Mouse (Mus musculus) hindbrain, embryonic 16.5 days (tissue): ENCODE data around the gene Vasp. TPM values are rescaled to one million over a fixed set of nuclear protein-coding genes. Genes with fewer than 3 reads are reported as not detected.

Source experiments
- ATAC-seq: fragments of 200-750 bp; cut with Nextera tagmentation; 2 replicates; pipeline ENCODE4 v1.8.0; 2017; ENCODE audit warnings: moderate TSS enrichment, moderate library complexity
- H3K27ac ChIP-seq: fragments of 300-500 bp; sonication (generic); 2 replicates; pipeline ENCODE4 v1.5.1; 2014; ENCODE audit warnings: low read depth, mild to moderate bottlenecking, control low read depth, low read length, moderate library complexity
- H3K27me3 ChIP-seq: fragments of 300-500 bp; sonication (generic); replicated peaks from 2 replicates; pipeline ENCODE4 v1.6.1; 2014; ENCODE audit warnings: low read length; ENCODE audit not compliant: control insufficient read depth, insufficient read depth
- H3K36me3 ChIP-seq: fragments of 300-500 bp; sonication (generic); 2 replicates; pipeline ENCODE4 v1.6.1; 2014; ENCODE audit warnings: mild to moderate bottlenecking, low read length, moderate library complexity, mixed read lengths; ENCODE audit not compliant: control insufficient read depth, insufficient read depth
- H3K4me1 ChIP-seq: fragments of 300-500 bp; sonication (generic); 2 replicates; pipeline ENCODE4 v1.6.1; 2014; ENCODE audit warnings: low read depth, low read length; ENCODE audit not compliant: control insufficient read depth, insufficient read depth
- H3K4me2 ChIP-seq: fragments of 300-500 bp; sonication (generic); 2 replicates; pipeline ENCODE4 v1.6.1; 2014; ENCODE audit warnings: mild to moderate bottlenecking, low read length, control low read depth, moderate library complexity
- H3K4me3 ChIP-seq: fragments of 300-500 bp; sonication (generic); 2 replicates; pipeline ENCODE4 v1.5.1; 2014; ENCODE audit warnings: mild to moderate bottlenecking, low read length, control low read depth, moderate library complexity
- H3K9ac ChIP-seq: fragments of 300-500 bp; sonication (generic); 2 replicates; pipeline ENCODE4 v1.6.1; 2014; ENCODE audit warnings: low read depth, mild to moderate bottlenecking, control low read depth, low read length, moderate library complexity
- H3K9me3 ChIP-seq: fragments of 300-500 bp; sonication (generic); 2 replicates; pipeline ENCODE4 v1.6.1; 2014; ENCODE audit warnings: mild to moderate bottlenecking, low read length, moderate library complexity; ENCODE audit not compliant: control insufficient read depth
- WGBS: fragments of 180-500 bp; shearing (Covaris S2); extraction: QIAGEN DNeasy Blood & Tissue Kit; methylation state at CpG from one replicate; pipeline ENCODE4 v1.1.7; 2014; 5-methylcytosine and 5-hydroxymethylcytosine counted together
- polyA plus RNA-seq: library from polyadenylated mRNA; unstranded; fragments of >200 nt; fragmentation: Nextera tagmentation; extraction: Ambion mirVana; gene quantifications from 2 replicates; pipeline ENCODE4 v1.2.1, GENCODE M21; 2015

The Vasp gene
- polyA plus RNA-seq, 1 experiment from 2014 or later, result 39.9 TPM

DNA sequence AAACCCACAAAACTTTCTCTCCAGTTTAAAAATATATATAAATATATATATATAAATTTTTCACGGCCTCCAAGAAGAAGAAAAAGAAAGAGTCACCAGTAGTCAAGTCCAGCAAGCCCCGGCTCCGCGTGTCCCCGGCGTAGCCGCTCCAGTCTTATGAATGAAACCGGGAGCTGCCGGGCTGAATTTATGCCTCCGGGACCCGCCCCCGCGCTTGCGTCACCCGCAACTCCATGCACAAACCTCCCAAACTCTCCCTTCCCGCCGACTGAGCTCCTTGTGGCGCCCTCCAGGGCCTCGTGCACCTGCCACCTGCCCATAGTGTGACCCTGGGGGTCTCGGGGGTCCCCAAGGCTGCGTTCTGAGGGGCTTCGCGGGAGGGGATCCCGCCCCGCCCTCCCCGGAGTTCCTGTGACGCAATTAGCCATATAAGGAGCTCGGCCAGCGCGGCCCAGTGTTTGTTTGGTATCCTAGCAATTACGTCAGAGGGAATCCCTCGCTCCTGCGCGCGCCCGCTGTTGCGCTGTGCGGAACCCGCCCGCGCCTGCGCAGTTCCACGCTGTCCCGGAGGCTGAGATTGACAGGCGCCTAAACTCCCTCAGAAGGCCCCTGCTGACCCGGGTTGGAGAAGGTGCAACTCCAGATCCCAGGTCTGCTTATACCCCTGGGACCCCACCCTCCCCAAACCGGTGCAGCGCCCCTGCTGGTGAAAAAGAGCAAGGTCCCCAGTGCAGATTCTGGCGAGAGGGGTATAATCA, 38.4 kb upstream of the Vasp start, which contains the start of gene Fosb:
Fosb (minus strand) TSS at position 168 of the 758 bp plus-strand sequence.
- Histone ChIP-seq H3K27ac (no peak within 1 kb of the TSS), H3K4me1 (peaks cover 27% of the 10 kb centered on the region), H3K4me3 (peak within 1 kb of the TSS; percentile 52), H3K4me2 (peak within 1 kb of the TSS; percentile 99), H3K9ac (peak within 1 kb of the TSS; percentile 63), H3K36me3 (no peaks in the 10 kb centered on the region), H3K27me3 (peaks cover 25% of the 10 kb centered on the region), H3K9me3 (no peaks in the 10 kb centered on the region)
- ATAC-seq, result peak; percentile 87
- under 1% methylated on average over 42 of the region's 49 CpGs for WGBS

- Histone ChIP-seq H3K27me3 (peaks cover 29% of the 10 kb centered on the region), H3K4me1 (peaks cover 33% of the 10 kb centered on the region), H3K9me3 (no peaks in the 10 kb centered on the region), H3K4me2 (peak overlapping the region; percentile 99), H3K4me3 (peak overlapping the region; percentile 52), H3K27ac (no peak overlapping the region), H3K9ac (peak overlapping the region; percentile 12), H3K36me3 (no peaks in the 10 kb centered on the region)
- WGBS, result under 1% methylated on average over 48 of the region's 48 CpGs
- ATAC-seq, result no peak
These were observed 37.8 kb upstream of the Vasp start for GRCm38 (mm10) chr7:19309278-19309883.

GRCm38 (mm10) chr7:19308454-19309277, 37.0 kb upstream of the Vasp start:
- peak overlapping the region; percentile 52 for H3K4me3 ChIP-seq
- H3K27me3 ChIP-seq, result peaks cover 36% of the 10 kb centered on the region
- peak overlapping the region; percentile 99 for H3K4me2 ChIP-seq
- ATAC-seq, result peak; percentile 89
- under 1% methylated on average over 58 of the region's 58 CpGs for WGBS
- peaks cover 39% of the 10 kb centered on the region for H3K4me1 ChIP-seq
- H3K27ac ChIP-seq, result peak overlapping the region; percentile 72
- no peaks in the 10 kb centered on the region for H3K36me3 ChIP-seq
- H3K9ac ChIP-seq, result peak overlapping the region; percentile 65
- H3K9me3 ChIP-seq, result no peaks in the 10 kb centered on the region

DNA sequence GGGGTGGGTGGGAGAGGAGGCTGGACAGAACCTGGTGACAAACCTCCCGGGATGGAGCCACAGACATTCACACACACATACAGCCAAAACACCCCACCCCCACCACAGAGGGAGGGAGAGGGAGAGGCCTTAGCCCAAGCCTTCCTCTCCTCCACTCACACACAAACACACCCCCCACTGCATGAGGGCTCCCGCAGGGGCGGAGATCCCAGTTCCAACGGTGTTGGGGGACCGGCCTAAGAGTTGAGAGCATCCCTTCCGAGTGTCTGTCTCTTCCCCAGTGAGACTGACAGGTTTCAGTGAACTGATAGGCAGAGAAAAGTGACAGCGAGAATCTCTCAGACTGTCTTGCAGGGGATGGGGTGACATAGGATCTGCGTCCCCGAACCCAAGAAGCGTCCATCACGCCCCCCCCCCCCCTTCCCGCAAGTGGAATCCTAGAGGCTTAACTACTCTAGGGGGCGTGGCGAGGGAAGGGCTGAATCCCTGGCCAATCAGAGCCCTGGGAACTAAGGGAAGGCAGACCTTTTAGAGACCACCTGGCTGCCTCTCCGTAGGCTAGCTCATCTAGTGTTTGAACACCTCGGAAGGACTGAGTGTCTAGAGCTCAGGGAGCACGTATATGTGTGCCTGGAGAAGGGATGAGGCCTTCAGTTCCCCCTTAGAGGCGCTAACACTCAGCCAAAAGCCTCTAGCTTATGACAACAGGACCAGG, 36.3 kb upstream of the Vasp start:
- peaks cover 42% of the 10 kb centered on the region for H3K27me3 ChIP-seq
- 1% methylated on average over 17 of the region's 18 CpGs for WGBS
- H3K9me3 ChIP-seq, result no peaks in the 10 kb centered on the region
- H3K27ac ChIP-seq, result peak overlapping the region; percentile 72
- peak overlapping the region; percentile 52 for H3K4me3 ChIP-seq
- no peaks in the 10 kb centered on the region for H3K36me3 ChIP-seq
- H3K9ac ChIP-seq, result peak overlapping the region; percentile 65
- peak overlapping the region; percentile 99 for H3K4me2 ChIP-seq
- H3K4me1 ChIP-seq, result peaks cover 41% of the 10 kb centered on the region
- peak; percentile 56 for ATAC-seq

- H3K9me3 ChIP-seq, result no peaks in the 10 kb centered on the region
- H3K27ac ChIP-seq, result no peak overlapping the region
- H3K4me3 ChIP-seq, result no peak overlapping the region; the same call in 1 of the 2 replicates
- H3K36me3 ChIP-seq, result no peaks in the 10 kb centered on the region
- ATAC-seq, result no peak
- H3K9ac ChIP-seq, result no peak overlapping the region
- peak overlapping the region; percentile 99; the same call in 1 of the 2 replicates for H3K4me2 ChIP-seq
- peaks cover 42% of the 10 kb centered on the region for H3K4me1 ChIP-seq
- peaks cover 44% of the 10 kb centered on the region for H3K27me3 ChIP-seq
- WGBS, result 70% methylated on average over 25 of the region's 25 CpGs
These were observed 35.5 kb upstream of the Vasp start for GRCm38 (mm10) chr7:19306819-19307738.

DNA sequence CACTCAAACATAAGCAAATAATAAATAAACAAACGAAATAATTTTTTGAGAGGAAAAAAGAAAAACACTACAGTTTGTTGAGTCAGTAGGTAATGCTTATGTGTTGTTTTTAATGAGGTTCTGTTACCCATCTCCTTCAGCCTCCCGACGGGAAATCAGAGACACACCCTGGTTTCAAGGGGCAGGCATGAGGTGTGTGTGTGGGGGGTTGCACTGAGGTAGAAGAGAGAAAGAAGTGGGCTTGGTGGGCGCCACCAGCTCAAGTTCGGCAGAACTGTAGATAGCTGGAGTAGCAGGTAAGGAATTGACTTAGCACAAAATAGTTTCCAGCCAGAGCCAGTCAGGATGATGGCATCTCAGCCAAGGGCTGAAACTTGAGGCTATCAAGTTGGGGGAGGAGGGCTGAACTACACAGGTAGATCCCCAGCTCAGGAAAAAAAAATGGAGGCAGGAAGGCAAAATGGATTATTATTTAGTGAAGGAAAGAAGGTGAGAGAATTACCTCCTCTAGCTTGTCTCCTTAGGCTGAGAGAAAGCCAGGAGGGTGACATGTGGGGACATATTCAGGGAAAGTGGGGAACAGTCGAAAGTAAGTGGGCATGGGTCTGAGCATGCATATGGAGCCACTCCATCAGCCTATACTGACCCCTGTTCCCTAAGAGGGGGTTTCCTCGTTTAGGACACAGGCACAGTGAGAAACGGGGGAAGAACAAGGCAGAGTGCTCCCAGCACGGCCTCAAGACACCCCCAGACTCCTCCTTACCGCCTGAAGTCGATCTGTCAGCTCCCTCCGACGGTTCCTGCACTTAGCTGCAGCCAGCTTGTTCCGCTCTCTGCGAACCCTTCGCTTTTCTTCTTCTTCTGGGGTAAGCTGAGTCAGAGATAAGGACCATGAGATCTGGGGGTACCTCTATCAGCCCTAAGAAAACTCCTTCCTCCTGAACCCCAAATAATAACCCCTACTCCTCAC, 34.5 kb upstream of the Vasp start:
- H3K9me3 ChIP-seq, result no peaks in the 10 kb centered on the region
- ATAC-seq, result no peak
- no peak overlapping the region for H3K4me2 ChIP-seq
- no peak overlapping the region for H3K4me3 ChIP-seq
- no peaks in the 10 kb centered on the region for H3K36me3 ChIP-seq
- H3K27me3 ChIP-seq, result peaks cover 41% of the 10 kb centered on the region
- H3K27ac ChIP-seq, result no peak overlapping the region
- H3K9ac ChIP-seq, result no peak overlapping the region
- H3K4me1 ChIP-seq, result peaks cover 48% of the 10 kb centered on the region
- WGBS, result 49% methylated on average over 16 of the region's 16 CpGs

GRCm38 (mm10) chr7:19305413-19305735, 33.8 kb upstream of the Vasp start:
- Histone ChIP-seq H3K9me3 (no peaks in the 10 kb centered on the region), H3K27ac (no peak overlapping the region), H3K4me3 (no peak overlapping the region; the same call in 1 of the 2 replicates), H3K36me3 (no peaks in the 10 kb centered on the region), H3K4me1 (peaks cover 44% of the 10 kb centered on the region), H3K27me3 (peaks cover 41% of the 10 kb centered on the region), H3K4me2 (no peak overlapping the region; the same call in 1 of the 2 replicates), H3K9ac (no peak overlapping the region)
- 9% methylated on average over 6 of the region's 6 CpGs for WGBS
- ATAC-seq, result no peak
